Mouse (Mus musculus): ENCODE measurements around the gene Tmc3. TPM values are rescaled to one million over a fixed set of nuclear protein-coding genes. Genes with fewer than 3 reads are reported as not detected.

Gene Tmc3
- polyA plus RNA-seq, 1 experiment from 2014 or later, result 0.13 TPM

- no peaks in the 10 kb centered on the region for H3K27me3 ChIP-seq (ENCODE audit: insufficient read depth, low read length)
- H3K27ac ChIP-seq (ENCODE audit: low read depth), result no peak overlapping the region
- no peak overlapping the region for H3K4me2 ChIP-seq
- TF ChIP-seq CTCF (IDR thresholded peaks at IDR 0.05; ENCODE audit: low read depth), result no peak
- no peaks in the 10 kb centered on the region for H3K36me3 ChIP-seq (ENCODE audit: insufficient read depth)
- no peak for DNase-seq
- no peak overlapping the region for H3K9ac ChIP-seq
- WGBS, result 85% methylated on average over 2 of the region's 2 CpGs
- no peaks in the 10 kb centered on the region for H3K9me3 ChIP-seq (ENCODE audit: low read depth, low read length)
- peaks cover 5% of the 10 kb centered on the region; the same call in 1 of the 2 replicates for H3K4me1 ChIP-seq (ENCODE audit: insufficient read depth)
- no peak for ATAC-seq (ENCODE audit: insufficient read depth)
- H3K4me3 ChIP-seq (ENCODE audit: low read depth, low read length), result no peak overlapping the region
Observed at GRCm38 (mm10) chr7:83569436-83569835, 15.3 kb upstream of the Tmc3 start.

- ATAC-seq (ENCODE audit: insufficient read depth), result no peak
Observed at GRCm38 (mm10) chr7:83571077-83571476, 13.7 kb upstream of the Tmc3 start.

GRCm38 (mm10) chr7:83571901-83572300 lies 12.8 kb upstream of the Tmc3 start:
- DNase-seq, result peak; percentile 57
- H3K36me3 ChIP-seq (ENCODE audit: insufficient read depth), result no peaks in the 10 kb centered on the region
- TF ChIP-seq CTCF (IDR thresholded peaks at IDR 0.05; ENCODE audit: low read depth), result no peak
- H3K4me3 ChIP-seq (ENCODE audit: low read depth, low read length), result no peak overlapping the region
- H3K27ac ChIP-seq (ENCODE audit: low read depth), result no peak overlapping the region
- H3K4me1 ChIP-seq (ENCODE audit: insufficient read depth), result no peaks in the 10 kb centered on the region
- no peak overlapping the region for H3K9ac ChIP-seq
- no peak for ATAC-seq (ENCODE audit: insufficient read depth)
- H3K9me3 ChIP-seq (ENCODE audit: low read depth, low read length), result no peaks in the 10 kb centered on the region
- no peak overlapping the region for H3K4me2 ChIP-seq
- WGBS, result 60% methylated on average over 3 of the region's 3 CpGs
- H3K27me3 ChIP-seq (ENCODE audit: insufficient read depth, low read length), result no peaks in the 10 kb centered on the region

More at GRCm38 (mm10) chr7:83571077-83571476, 13.7 kb upstream of the Tmc3 start:
- Histone ChIP-seq H3K4me1 (ENCODE audit: insufficient read depth) (peaks cover 2% of the 10 kb centered on the region; the same call in 1 of the 2 replicates), H3K9ac (no peak overlapping the region), H3K27me3 (ENCODE audit: insufficient read depth, low read length) (no peaks in the 10 kb centered on the region), H3K4me3 (ENCODE audit: low read depth, low read length) (no peak overlapping the region), H3K4me2 (no peak overlapping the region), H3K27ac (ENCODE audit: low read depth) (no peak overlapping the region), H3K36me3 (ENCODE audit: insufficient read depth) (no peaks in the 10 kb centered on the region), H3K9me3 (ENCODE audit: low read depth, low read length) (no peaks in the 10 kb centered on the region)
- DNase-seq, result no peak
- TF ChIP-seq CTCF (IDR thresholded peaks at IDR 0.05; ENCODE audit: low read depth), result no peak
- WGBS, result 29% methylated on average over 4 of the region's 4 CpGs

GRCm38 (mm10) chr7:83572451-83572850 lies 12.3 kb upstream of the Tmc3 start:
- Histone ChIP-seq H3K4me1 (ENCODE audit: insufficient read depth) (no peaks in the 10 kb centered on the region), H3K4me2 (no peak overlapping the region), H3K9me3 (ENCODE audit: low read depth, low read length) (no peaks in the 10 kb centered on the region), H3K36me3 (ENCODE audit: insufficient read depth) (no peaks in the 10 kb centered on the region), H3K27me3 (ENCODE audit: insufficient read depth, low read length) (no peaks in the 10 kb centered on the region), H3K27ac (ENCODE audit: low read depth) (no peak overlapping the region), H3K9ac (no peak overlapping the region), H3K4me3 (ENCODE audit: low read depth, low read length) (no peak overlapping the region)
- TF ChIP-seq CTCF (IDR thresholded peaks at IDR 0.05; ENCODE audit: low read depth), result no peak
- no peak for DNase-seq
- ATAC-seq (ENCODE audit: insufficient read depth), result no peak
- 78% methylated on average over 2 of the region's 2 CpGs for WGBS

GRCm38 (mm10) chr7:83580946-83581345 lies 3.8 kb upstream of the Tmc3 start:
- no peaks in the 10 kb centered on the region for H3K4me1 ChIP-seq (ENCODE audit: insufficient read depth)
- no peak overlapping the region for H3K4me2 ChIP-seq
- ATAC-seq (ENCODE audit: insufficient read depth) (no peak), DNase-seq (peak; percentile 27)
- H3K9me3 ChIP-seq (ENCODE audit: low read depth, low read length), result no peaks in the 10 kb centered on the region
- WGBS, result 70% methylated on average over 4 of the region's 4 CpGs
- no peak overlapping the region for H3K4me3 ChIP-seq (ENCODE audit: low read depth, low read length)
- H3K36me3 ChIP-seq (ENCODE audit: insufficient read depth), result no peaks in the 10 kb centered on the region
- H3K27ac ChIP-seq (ENCODE audit: low read depth), result no peak overlapping the region
- no peak overlapping the region for H3K9ac ChIP-seq
- H3K27me3 ChIP-seq (ENCODE audit: insufficient read depth, low read length), result no peaks in the 10 kb centered on the region
- TF ChIP-seq CTCF (IDR thresholded peaks at IDR 0.05; ENCODE audit: low read depth), result no peak

GRCm38 (mm10) chr7:83594056-83594455 lies 9.3 kb downstream of the Tmc3 start:
- Histone ChIP-seq H3K36me3 (ENCODE audit: insufficient read depth) (no peaks in the 10 kb centered on the region), H3K27me3 (ENCODE audit: insufficient read depth, low read length) (no peaks in the 10 kb centered on the region), H3K4me1 (ENCODE audit: insufficient read depth) (no peaks in the 10 kb centered on the region), H3K4me2 (no peak overlapping the region), H3K27ac (ENCODE audit: low read depth) (no peak overlapping the region), H3K9me3 (ENCODE audit: low read depth, low read length) (no peaks in the 10 kb centered on the region), H3K4me3 (ENCODE audit: low read depth, low read length) (no peak overlapping the region), H3K9ac (no peak overlapping the region)
- 85% methylated on average over 3 of the region's 3 CpGs for WGBS
- no peak for ATAC-seq (ENCODE audit: insufficient read depth)
- TF ChIP-seq CTCF (IDR thresholded peaks at IDR 0.05; ENCODE audit: low read depth), result no peak
- DNase-seq, result no peak

GRCm38 (mm10) chr7:83597063-83597462 lies 12.3 kb downstream of the Tmc3 start:
- no peak overlapping the region for H3K4me2 ChIP-seq
- ATAC-seq (ENCODE audit: insufficient read depth) (no peak), DNase-seq (no peak)
- H3K9me3 ChIP-seq (ENCODE audit: low read depth, low read length), result no peaks in the 10 kb centered on the region
- H3K36me3 ChIP-seq (ENCODE audit: insufficient read depth), result no peaks in the 10 kb centered on the region
- no peak for TF ChIP-seq CTCF (IDR thresholded peaks at IDR 0.05; ENCODE audit: low read depth)
- H3K9ac ChIP-seq, result no peak overlapping the region
- H3K4me3 ChIP-seq (ENCODE audit: low read depth, low read length), result no peak overlapping the region
- whole genome bisulfite sequencing, result 82% methylated on average over 3 of the region's 3 CpGs
- H3K27me3 ChIP-seq (ENCODE audit: insufficient read depth, low read length), result no peaks in the 10 kb centered on the region
- H3K27ac ChIP-seq (ENCODE audit: low read depth), result no peak overlapping the region
- no peaks in the 10 kb centered on the region for H3K4me1 ChIP-seq (ENCODE audit: insufficient read depth)
